Mouse (Mus musculus): ENCODE data around the gene Nav2. TPM values are rescaled to one million over a fixed set of nuclear protein-coding genes. Genes with fewer than 3 reads are reported as not detected.

Gene Nav2
- total and polyA plus RNA-seq, 3 experiments: 2.0 to 2.7 TPM; not detected in 1

- TF ChIP-seq ZNF384 (IDR thresholded peaks at IDR 0.05; ENCODE audit: low read depth, low read length): no peak
Observed at GRCm38 (mm10) chr7:49500916-49501315, 592.4 kb downstream of the Nav2 start (continued).

- Histone ChIP-seq H3K4me1 (ENCODE audit: control insufficient read depth in 1 of 2, insufficient read depth in 2 of 2, low read length in 2 of 2) (no peaks in the 10 kb centered on the region), H3K9me3 (replicated peaks; ENCODE audit: insufficient read depth, low read length) (no peaks in the 10 kb centered on the region), H3K27ac (ENCODE audit: control insufficient read depth, low read depth, low read length) (no peak overlapping the region), H3K9ac (ENCODE audit: control insufficient read depth, low read depth, low read length, poor library complexity, severe bottlenecking) (no peak overlapping the region), H3K36me3 (ENCODE audit: control insufficient read depth in 1 of 2, insufficient read depth in 2 of 2, low read length in 2 of 2) (no peaks in the 10 kb centered on the region), H3K79me2 (ENCODE audit: control insufficient read depth, insufficient read depth, low read length, poor library complexity) (no peaks in the 10 kb centered on the region), H3K27me3 (ENCODE audit: control insufficient read depth in 1 of 2, insufficient read depth in 2 of 2, low read length in 2 of 2) (no peaks in the 10 kb centered on the region), H3K4me3 (ENCODE audit: control insufficient read depth in 1 of 2, insufficient read depth in 1 of 2, low read depth in 2 of 2, low read length in 2 of 2) (no peak overlapping the region)
- DNase-seq (ENCODE audit: low read depth, low spot score): no peak
- TF ChIP-seq POLR2A (IDR thresholded peaks at IDR 0.05; ENCODE audit: control insufficient read depth in 1 of 2, insufficient read depth in 1 of 2, low read depth in 1 of 2, low read length in 2 of 2, poor library complexity in 1 of 2) (no peak), SIN3A (IDR thresholded peaks at IDR 0.05; ENCODE audit: low read length) (no peak), UBTF (IDR thresholded peaks at IDR 0.05; ENCODE audit: borderline replicate concordance, insufficient read depth, low read depth, low read length) (no peak), TCF12 (IDR thresholded peaks at IDR 0.05; ENCODE audit: low read depth, low read length) (no peak), POLR2AphosphoS2 (IDR thresholded peaks at IDR 0.05; ENCODE audit: low read length) (no peak), ZKSCAN1 (IDR thresholded peaks at IDR 0.05; ENCODE audit: low read depth, low read length) (no peak), ZNF384 (IDR thresholded peaks at IDR 0.05; ENCODE audit: low read depth, low read length) (no peak), E2F4 (IDR thresholded peaks at IDR 0.05; ENCODE audit: borderline replicate concordance, low read depth, low read length) (no peak), HCFC1 (IDR thresholded peaks at IDR 0.05; ENCODE audit: low read depth, low read length) (no peak), GABPA (IDR thresholded peaks at IDR 0.05; ENCODE audit: low read depth, low read length) (no peak), USF2 (IDR thresholded peaks at IDR 0.05; ENCODE audit: borderline replicate concordance in 1 of 2, insufficient read depth in 1 of 2, low read depth in 1 of 2, low read length in 2 of 2) (no peak)
Observed at GRCm38 (mm10) chr7:49503419-49503818, 594.9 kb downstream of the Nav2 start.

GRCm38 (mm10) chr7:49503881-49504280 lies 595.4 kb downstream of the Nav2 start:
- no peaks in the 10 kb centered on the region for H3K27me3 ChIP-seq (ENCODE audit: control insufficient read depth in 1 of 2, insufficient read depth in 2 of 2, low read length in 2 of 2)
- H3K9me3 ChIP-seq (replicated peaks; ENCODE audit: insufficient read depth, low read length): no peaks in the 10 kb centered on the region
- H3K79me2 ChIP-seq (ENCODE audit: control insufficient read depth, insufficient read depth, low read length, poor library complexity): no peaks in the 10 kb centered on the region
- TF ChIP-seq TCF12 (IDR thresholded peaks at IDR 0.05; ENCODE audit: low read depth, low read length) (no peak), TAL1 (IDR thresholded peaks at IDR 0.05; ENCODE audit: low read length) (no peak), KAT2A (conservative IDR thresholded peaks at IDR 0.05; ENCODE audit: low read depth, low read length) (no peak), JUND (IDR thresholded peaks at IDR 0.05; ENCODE audit: low read depth, low read length) (no peak), ZC3H11A (IDR thresholded peaks at IDR 0.05; ENCODE audit: low read depth, low read length) (no peak), USF1 (IDR thresholded peaks at IDR 0.05; ENCODE audit: low read depth, low read length) (no peak), POLR2AphosphoS2 (IDR thresholded peaks at IDR 0.05; ENCODE audit: low read length) (no peak), ETS1 (IDR thresholded peaks at IDR 0.05; ENCODE audit: low read depth, low read length) (no peak), RCOR1 (IDR thresholded peaks at IDR 0.05; ENCODE audit: low read depth, low read length) (no peak), CTCF (IDR thresholded peaks at IDR 0.05 in 2 of 3, conservative IDR thresholded peaks at IDR 0.05 in 1 of 3; ENCODE audit: control insufficient read depth in 1 of 3, insufficient read depth in 1 of 3, low read depth in 2 of 3, low read length in 3 of 3, poor library complexity in 1 of 3, severe bottlenecking in 1 of 3) (no peak), MAFK (IDR thresholded peaks at IDR 0.05; ENCODE audit: borderline replicate concordance, low read depth, low read length) (no peak), GABPA (IDR thresholded peaks at IDR 0.05; ENCODE audit: low read depth, low read length) (no peak), ZKSCAN1 (IDR thresholded peaks at IDR 0.05; ENCODE audit: low read depth, low read length) (no peak), MYC (IDR thresholded peaks at IDR 0.05; ENCODE audit: low read depth, low read length) (no peak), UBTF (IDR thresholded peaks at IDR 0.05; ENCODE audit: borderline replicate concordance, insufficient read depth, low read depth, low read length) (no peak), CHD2 (IDR thresholded peaks at IDR 0.05; ENCODE audit: low read length) (no peak), ZNF384 (IDR thresholded peaks at IDR 0.05; ENCODE audit: low read depth, low read length) (no peak), CHD1 (IDR thresholded peaks at IDR 0.05; ENCODE audit: low read depth, low read length) (no peak)
- no peak overlapping the region for H3K9ac ChIP-seq (ENCODE audit: control insufficient read depth, low read depth, low read length, poor library complexity, severe bottlenecking)
- no peaks in the 10 kb centered on the region for H3K4me1 ChIP-seq (ENCODE audit: control insufficient read depth in 1 of 2, insufficient read depth in 2 of 2, low read length in 2 of 2)
- no peak overlapping the region for H3K27ac ChIP-seq (ENCODE audit: control insufficient read depth, low read depth, low read length)
- no peak overlapping the region for H3K4me3 ChIP-seq (ENCODE audit: control insufficient read depth in 1 of 2, insufficient read depth in 1 of 2, low read depth in 2 of 2, low read length in 2 of 2)
- DNase-seq (ENCODE audit: low read depth, low spot score): no peak
- no peaks in the 10 kb centered on the region for H3K36me3 ChIP-seq (ENCODE audit: control insufficient read depth in 1 of 2, insufficient read depth in 2 of 2, low read length in 2 of 2)

All from MEL (cell line).